Mouse (Mus musculus): ENCODE data around the gene Tbc1d10a.

DNA sequence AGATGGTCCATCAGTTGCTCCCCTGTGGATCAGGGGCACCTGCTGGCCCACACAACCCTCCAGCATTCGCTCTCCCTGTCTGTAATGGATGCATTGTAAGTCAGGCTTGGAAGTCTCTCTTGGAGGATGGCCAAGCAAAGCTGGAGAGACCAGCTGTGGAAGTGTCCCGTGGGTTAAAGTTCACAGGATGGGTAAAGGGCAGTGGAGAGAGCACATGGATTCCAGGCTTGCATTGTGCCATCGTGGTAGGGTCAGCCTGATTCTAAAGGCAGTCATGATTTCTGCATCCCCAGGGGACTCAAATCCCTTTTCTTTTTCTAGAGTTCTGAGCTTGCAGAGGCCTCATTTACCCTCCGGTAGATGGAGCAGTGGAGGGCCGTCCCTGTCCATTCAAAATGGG lies 71.2 kb downstream of the Tbc1d10a start:
- TF ChIP-seq CTCF (IDR thresholded peaks at IDR 0.05; ENCODE audit: low read depth, low read length) = no peak
- no peak for TF ChIP-seq POLR2A (IDR thresholded peaks at IDR 0.05; ENCODE audit: borderline replicate concordance, low read depth, low read length)

Data from bone marrow macrophage, adult 2 months (primary cell).